Mouse (Mus musculus) hindbrain, embryonic 10.5 days (tissue): ENCODE data around the gene Ntmt1. TPM values are rescaled to one million over a fixed set of nuclear protein-coding genes. Genes with fewer than 3 reads are reported as not detected.

Experiments
- DNase-seq: peaks from one replicate; pipeline ENCODE4 v3.0.0-alpha.2; 2017; ENCODE audit warnings: low spot score
- H3K27ac ChIP-seq: fragments of 300-500 bp; sonication (generic); 2 replicates; pipeline ENCODE4 v1.5.1; 2016; ENCODE audit warnings: mild to moderate bottlenecking, moderate library complexity
- H3K27me3 ChIP-seq: fragments of 300-500 bp; sonication (generic); 2 replicates; pipeline ENCODE4 v1.6.1; 2016; ENCODE audit warnings: mild to moderate bottlenecking; ENCODE audit not compliant: poor library complexity, insufficient read depth, severe bottlenecking
- H3K36me3 ChIP-seq: fragments of 300-500 bp; sonication (generic); 2 replicates; pipeline ENCODE4 v1.6.1; 2016; ENCODE audit warnings: mild to moderate bottlenecking, moderate library complexity
- H3K4me1 ChIP-seq: fragments of 300-500 bp; sonication (generic); replicated peaks from 2 replicates; pipeline ENCODE4 v1.6.1; 2016; ENCODE audit warnings: mild to moderate bottlenecking
- H3K4me3 ChIP-seq: fragments of 300-500 bp; sonication (generic); 2 replicates; pipeline ENCODE4 v1.5.1; 2016; ENCODE audit warnings: mild to moderate bottlenecking, moderate library complexity
- H3K9me3 ChIP-seq: fragments of 300-500 bp; sonication (generic); 2 replicates; pipeline ENCODE4 v1.6.1; 2016; ENCODE audit warnings: mild to moderate bottlenecking, moderate library complexity
- WGBS: fragments of 180-500 bp; shearing (Covaris S2); methylation state at CpG from one replicate; pipeline ENCODE4 v1.1.7; 2016; 5-methylcytosine and 5-hydroxymethylcytosine counted together
- polyA plus RNA-seq: library from polyadenylated mRNA; unstranded; fragments of >200 nt; fragmentation: Nextera tagmentation; extraction: Ambion mirVana; gene quantifications from 2 replicates; pipeline ENCODE4 v1.2.1, GENCODE M21; 2016

Ntmt1 gene
- polyA plus RNA-seq, 1 experiment from 2014 or later, result 134 TPM

DNA sequence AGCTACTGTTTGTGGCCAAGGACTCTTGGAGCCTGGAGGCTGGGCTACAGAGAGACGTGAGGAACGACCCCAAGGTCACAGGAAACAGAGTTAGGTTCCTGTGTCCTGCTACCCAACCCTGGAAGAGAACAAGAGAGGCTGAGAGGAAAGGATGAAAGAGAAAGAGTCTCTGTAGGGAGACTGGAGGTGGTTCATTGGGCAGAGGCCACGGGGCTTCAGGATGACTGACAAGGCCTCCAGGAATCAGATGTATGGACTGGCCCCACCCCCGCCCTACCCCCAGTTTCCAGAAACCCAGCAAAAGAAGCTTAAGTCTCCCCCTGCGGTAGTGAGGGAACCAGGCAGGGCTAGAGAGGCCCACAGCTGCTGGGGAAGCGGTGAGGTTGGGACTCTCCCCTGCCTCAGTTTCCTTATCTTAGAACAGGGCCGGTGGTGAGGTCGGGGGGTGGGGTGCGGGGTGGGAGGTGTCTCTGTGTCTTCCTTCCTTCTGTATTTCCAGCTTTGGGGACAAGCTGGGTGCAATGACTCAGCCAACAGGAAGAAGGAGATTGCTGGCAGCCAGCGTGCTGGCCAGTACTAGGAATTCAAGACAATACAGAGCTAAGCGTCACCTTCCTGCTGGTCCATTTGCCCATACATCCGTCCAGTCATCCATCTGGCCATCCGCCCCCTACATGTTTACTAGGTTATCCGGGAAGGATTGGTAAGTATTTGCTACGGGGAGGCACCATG, 34.9 kb upstream of the Ntmt1 start:
- no peak for DNase-seq
- WGBS, result 40% methylated on average over 15 of the region's 15 CpGs

DNA sequence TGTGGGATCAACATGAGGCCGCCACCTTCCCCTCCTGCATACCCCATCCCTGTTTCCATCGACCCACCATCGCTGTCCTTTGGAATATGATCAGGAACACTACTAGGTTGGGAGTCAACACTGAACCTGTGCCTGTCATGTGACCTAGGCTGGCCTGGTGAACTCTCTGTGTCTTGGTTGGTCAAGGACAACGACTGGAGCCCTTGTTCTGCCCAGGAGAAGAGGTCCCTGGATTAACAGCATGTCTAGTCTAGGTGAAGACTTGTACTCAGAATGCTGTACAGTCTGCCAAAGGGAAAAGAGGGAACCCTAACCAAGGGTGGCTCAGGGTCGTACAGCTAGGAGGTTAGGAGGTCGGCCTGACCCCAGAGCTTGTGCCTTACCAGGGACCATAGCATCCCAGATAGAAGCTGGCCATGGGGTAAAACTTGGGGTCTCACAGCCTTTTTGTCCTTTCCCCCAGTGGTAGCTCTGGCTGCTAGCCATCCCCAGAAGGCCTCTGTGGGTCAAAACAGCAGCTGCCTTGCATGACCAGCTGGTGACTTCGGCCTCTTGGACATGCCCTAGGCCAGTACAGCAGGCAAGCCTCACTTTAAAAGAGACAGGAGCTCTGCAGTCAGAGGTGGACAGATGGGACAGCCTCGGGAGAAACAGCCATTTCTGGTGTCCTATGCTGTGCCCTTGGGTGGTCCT, 34.2 kb upstream of the Ntmt1 start:
- Histone ChIP-seq H3K4me3 (no peak overlapping the region), H3K4me1 (peaks cover 86% of the 10 kb centered on the region), H3K27ac (peak overlapping the region; percentile 92), H3K27me3 (peaks cover 8% of the 10 kb centered on the region; the same call in 1 of the 2 replicates), H3K36me3 (no peaks in the 10 kb centered on the region), H3K9me3 (no peaks in the 10 kb centered on the region)
- WGBS, result 83% methylated on average over 8 of the region's 8 CpGs
- no peak for DNase-seq

More for the DNA sequence above, 34.9 kb upstream of the Ntmt1 start:
- H3K27ac ChIP-seq, result peak overlapping the region; percentile 92
- H3K9me3 ChIP-seq, result no peaks in the 10 kb centered on the region
- peak overlapping the region; percentile 11; the same call in 1 of the 2 replicates for H3K4me3 ChIP-seq
- H3K27me3 ChIP-seq, result peaks cover 8% of the 10 kb centered on the region; the same call in 1 of the 2 replicates
- no peaks in the 10 kb centered on the region for H3K36me3 ChIP-seq
- H3K4me1 ChIP-seq, result peaks cover 86% of the 10 kb centered on the region

DNA sequence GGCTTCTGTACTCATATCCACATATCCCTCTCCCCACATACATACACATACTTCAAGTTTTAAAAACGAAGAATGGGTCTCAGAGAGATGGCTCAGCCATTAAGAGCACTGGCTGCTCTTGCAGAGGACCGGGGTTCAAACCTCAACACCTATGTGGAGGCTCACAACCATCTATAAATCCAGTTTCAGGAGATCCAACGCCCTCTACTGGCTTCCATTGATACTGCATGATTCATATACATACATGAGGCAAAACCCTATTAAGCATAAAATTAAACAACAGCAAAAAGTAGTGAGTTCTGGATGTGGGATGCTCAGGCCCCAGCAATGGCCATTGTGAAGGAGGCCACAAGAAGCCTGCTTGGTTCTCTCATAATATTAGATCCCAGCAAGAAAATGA, 31.7 kb upstream of the Ntmt1 start:
- Histone ChIP-seq H3K36me3 (no peaks in the 10 kb centered on the region), H3K4me3 (no peak overlapping the region), H3K9me3 (no peaks in the 10 kb centered on the region), H3K4me1 (peaks cover 86% of the 10 kb centered on the region), H3K27me3 (peaks cover 8% of the 10 kb centered on the region; the same call in 1 of the 2 replicates), H3K27ac (peak overlapping the region; percentile 62)
- 56% methylated on average over 3 of the region's 3 CpGs for WGBS
- DNase-seq, result no peak

DNA sequence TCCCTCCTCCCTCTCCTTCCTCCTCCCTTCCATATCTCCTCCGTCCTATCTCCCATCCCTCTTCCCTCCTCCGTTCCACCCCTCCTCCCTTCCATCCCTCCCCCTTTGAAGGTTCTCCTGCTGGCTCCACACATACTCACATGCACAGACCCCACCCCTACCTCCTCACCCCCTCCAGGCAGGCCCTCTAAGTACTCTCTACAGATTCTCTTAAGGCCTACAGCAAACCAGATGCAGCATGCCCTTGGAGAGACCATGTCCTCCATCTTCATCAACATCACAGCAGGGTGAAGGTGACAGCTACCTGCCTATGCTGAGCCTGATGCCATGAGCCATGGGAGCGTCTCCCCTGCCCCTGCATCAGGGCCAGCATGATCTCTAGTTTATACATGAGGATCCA, 30.4 kb upstream of the Ntmt1 start:
- no peak for DNase-seq
- 86% methylated on average over 3 of the region's 3 CpGs for WGBS
- H3K4me1 ChIP-seq, result peaks cover 82% of the 10 kb centered on the region

DNA sequence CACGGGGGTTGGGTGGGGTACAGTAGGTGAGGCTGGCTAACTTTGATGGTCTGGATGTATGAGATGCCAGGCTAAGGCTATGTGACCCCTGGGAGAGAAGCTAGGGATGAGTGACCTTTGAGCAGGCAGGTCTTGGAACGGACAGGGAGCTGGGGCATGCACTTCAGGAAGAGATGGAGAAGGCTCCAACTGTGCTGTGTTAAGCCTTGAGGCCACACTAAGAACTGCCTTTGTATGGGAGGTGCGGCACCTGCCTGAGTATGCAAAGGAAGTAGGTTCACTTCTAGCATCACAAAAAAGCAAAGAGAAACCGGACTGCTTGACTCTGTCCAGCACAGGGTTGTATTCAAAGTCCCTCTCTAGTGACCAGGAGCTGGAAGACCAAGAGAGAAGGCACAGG, 29.4 kb upstream of the Ntmt1 start:
- 64% methylated on average over 4 of the region's 4 CpGs for WGBS
- Histone ChIP-seq H3K4me1 (peaks cover 82% of the 10 kb centered on the region), H3K27ac (peak overlapping the region; percentile 82)

More for the DNA sequence above, 30.4 kb upstream of the Ntmt1 start:
- Histone ChIP-seq H3K36me3 (no peaks in the 10 kb centered on the region), H3K4me3 (no peak overlapping the region), H3K27ac (peak overlapping the region; percentile 82), H3K27me3 (peaks cover 8% of the 10 kb centered on the region; the same call in 1 of the 2 replicates), H3K9me3 (no peaks in the 10 kb centered on the region)

DNA sequence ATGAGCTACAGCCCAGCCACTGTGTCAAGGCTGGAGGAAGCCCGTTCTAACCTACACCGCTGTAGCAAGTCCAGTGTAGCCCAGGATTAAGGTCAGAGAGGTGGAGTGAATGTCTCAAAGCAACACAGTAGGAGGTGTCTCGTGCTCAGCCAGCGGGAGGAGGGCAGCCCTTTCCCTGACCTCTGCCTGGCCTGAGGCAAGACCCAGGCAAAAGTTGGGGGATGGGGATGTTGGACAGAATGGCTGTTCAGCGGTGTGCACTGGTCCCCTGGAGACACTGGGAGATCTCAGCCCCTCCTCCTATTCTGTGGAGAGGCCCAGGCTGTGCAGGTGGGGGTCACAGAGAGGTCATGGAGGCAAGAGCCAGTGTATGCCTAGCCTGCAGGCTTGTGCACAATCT, 28.4 kb upstream of the Ntmt1 start:
- no peaks in the 10 kb centered on the region for H3K36me3 ChIP-seq
- peaks cover 8% of the 10 kb centered on the region; the same call in 1 of the 2 replicates for H3K27me3 ChIP-seq
- peak; percentile 85 for DNase-seq
- H3K27ac ChIP-seq, result peak overlapping the region; percentile 82
- H3K4me1 ChIP-seq, result peaks cover 82% of the 10 kb centered on the region
- WGBS, result 1% methylated on average over 5 of the region's 5 CpGs
- no peaks in the 10 kb centered on the region for H3K9me3 ChIP-seq
- H3K4me3 ChIP-seq, result peak overlapping the region; percentile 16; the same call in 1 of the 2 replicates

More for the DNA sequence above, 29.4 kb upstream of the Ntmt1 start:
- Histone ChIP-seq H3K9me3 (no peaks in the 10 kb centered on the region), H3K27me3 (peaks cover 8% of the 10 kb centered on the region; the same call in 1 of the 2 replicates), H3K36me3 (no peaks in the 10 kb centered on the region), H3K4me3 (no peak overlapping the region)
- DNase-seq, result no peak

DNA sequence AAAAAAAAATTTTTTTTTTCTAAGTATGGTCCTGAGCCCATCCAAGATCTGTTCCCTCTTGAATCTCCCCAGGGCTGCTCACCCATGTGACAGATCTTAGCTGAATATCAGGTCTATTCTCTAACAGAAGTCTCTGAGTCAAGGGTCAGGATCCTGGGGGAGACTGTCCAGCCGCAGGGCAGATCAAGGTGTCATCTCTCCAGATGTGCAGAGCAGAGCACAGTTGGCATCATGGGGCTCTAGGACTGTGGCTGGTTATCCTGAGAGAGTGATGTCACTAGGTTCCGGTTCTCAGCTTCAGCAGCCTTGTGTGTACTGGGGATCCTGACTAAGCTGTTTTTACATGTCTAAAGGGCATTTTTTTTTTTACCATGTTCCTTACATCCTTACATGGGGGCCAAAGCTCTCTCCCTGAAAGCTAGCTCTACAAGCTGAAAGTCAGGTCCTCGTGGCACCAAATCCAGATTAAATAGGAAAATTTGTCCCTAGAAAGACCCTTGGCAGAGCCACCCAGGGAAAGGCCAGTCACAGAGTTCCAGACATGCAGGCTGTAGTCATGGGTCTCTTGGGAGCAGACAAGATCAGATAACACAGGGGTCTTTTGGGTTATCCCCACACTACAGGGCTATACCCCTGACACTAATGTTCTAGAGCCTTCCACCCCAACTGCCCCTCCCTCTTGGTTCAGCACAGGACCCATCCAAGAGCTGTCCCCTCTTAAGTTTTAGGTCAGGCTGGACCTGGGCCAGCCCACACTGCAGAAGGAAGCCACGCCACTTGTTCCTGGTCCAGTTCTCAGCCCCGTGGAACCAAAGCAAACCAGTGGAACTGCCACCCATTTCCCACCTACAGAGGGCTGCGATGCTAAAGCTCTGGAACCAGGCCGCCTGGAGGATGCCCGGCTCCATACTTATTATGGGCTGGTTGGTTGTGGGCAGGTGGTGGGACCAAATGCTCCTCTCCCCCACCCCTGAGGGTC, 25.0 kb upstream of the Ntmt1 start:
- 77% methylated on average over 8 of the region's 8 CpGs for WGBS
- H3K27ac ChIP-seq, result peak overlapping the region; percentile 90
- no peaks in the 10 kb centered on the region for H3K9me3 ChIP-seq
- peak overlapping the region; percentile 14 for H3K4me3 ChIP-seq
- H3K27me3 ChIP-seq, result no peaks in the 10 kb centered on the region
- peaks cover 94% of the 10 kb centered on the region for H3K4me1 ChIP-seq
- no peak for DNase-seq
- no peaks in the 10 kb centered on the region for H3K36me3 ChIP-seq

DNA sequence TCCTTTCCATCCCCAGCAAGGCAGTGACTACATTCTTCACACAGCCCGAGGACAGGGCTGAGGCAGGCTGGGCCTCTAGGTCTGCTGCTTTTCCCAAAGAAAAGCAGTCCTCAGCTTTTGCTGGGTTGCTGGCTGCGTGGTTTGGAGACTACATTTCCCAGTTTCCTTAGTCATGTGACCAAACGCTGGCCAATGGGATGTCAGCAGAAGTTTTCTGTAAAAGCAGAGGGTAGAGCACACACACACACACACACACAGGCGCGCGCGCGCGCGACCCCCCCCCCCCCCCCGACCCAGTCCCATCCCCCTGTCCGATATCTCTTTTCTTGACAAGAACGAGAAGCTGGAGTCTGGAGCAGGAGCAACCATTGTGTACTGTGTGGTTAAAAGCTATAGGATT, 24.3 kb upstream of the Ntmt1 start:
- H3K4me3 ChIP-seq, result peak overlapping the region; percentile 14
- H3K27ac ChIP-seq, result peak overlapping the region; percentile 90
- H3K4me1 ChIP-seq, result peaks cover 91% of the 10 kb centered on the region
- WGBS, result under 1% methylated on average over 13 of the region's 13 CpGs
- H3K9me3 ChIP-seq, result no peaks in the 10 kb centered on the region
- no peaks in the 10 kb centered on the region for H3K27me3 ChIP-seq
- DNase-seq, result peak; percentile 81
- no peaks in the 10 kb centered on the region for H3K36me3 ChIP-seq

DNA sequence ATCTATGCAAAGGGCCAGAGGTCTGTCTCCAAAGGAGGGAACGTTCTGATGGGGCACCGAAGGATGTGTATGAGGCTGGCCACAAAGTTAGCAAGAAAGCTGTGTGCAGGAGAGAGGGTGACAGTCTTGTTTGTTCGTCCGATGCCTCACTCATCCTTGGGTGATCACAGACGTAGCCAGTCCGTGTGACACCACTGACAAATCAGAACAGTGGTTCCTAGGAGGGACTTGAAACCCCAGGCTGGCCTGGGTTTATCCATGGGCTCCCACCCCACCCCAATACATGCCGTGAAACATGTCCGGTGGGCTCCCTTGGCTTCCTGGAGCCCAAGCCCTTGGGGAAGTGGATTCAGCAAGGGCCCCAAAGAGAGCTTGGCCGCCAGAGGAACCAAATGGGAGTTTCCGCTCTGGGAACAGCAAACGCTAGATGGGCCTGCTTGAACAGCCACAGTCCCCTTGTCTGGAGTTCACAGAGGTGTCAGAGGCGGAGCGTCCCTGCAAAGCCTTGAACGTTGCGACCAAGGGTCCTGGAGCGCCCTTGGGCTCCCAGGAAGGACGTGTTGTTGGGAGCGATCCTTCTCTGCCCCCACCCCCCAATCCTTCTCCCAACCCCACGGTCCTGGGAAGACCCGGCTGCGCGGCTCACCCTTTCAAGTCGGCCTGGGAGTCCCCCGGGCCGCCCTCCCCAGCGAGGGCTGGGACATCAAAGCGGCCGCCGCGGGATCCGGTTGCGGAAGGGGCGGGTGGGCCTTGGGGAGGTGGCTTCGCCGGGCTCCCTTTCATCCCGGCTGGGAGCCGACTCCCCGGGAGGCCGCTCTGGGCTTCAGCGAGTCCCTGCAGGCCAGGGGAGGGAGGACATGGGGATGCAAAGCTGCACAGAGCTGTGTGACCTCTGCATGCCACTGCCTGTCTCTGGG, 23.3 kb upstream of the Ntmt1 start:
- H3K27me3 ChIP-seq, result no peaks in the 10 kb centered on the region
- peak overlapping the region; percentile 90 for H3K27ac ChIP-seq
- WGBS, result 7% methylated on average over 40 of the region's 40 CpGs
- peaks cover 83% of the 10 kb centered on the region for H3K4me1 ChIP-seq
- no peaks in the 10 kb centered on the region for H3K36me3 ChIP-seq
- peak overlapping the region; percentile 44 for H3K4me3 ChIP-seq
- peak; percentile 71 for DNase-seq
- H3K9me3 ChIP-seq, result no peaks in the 10 kb centered on the region

DNA sequence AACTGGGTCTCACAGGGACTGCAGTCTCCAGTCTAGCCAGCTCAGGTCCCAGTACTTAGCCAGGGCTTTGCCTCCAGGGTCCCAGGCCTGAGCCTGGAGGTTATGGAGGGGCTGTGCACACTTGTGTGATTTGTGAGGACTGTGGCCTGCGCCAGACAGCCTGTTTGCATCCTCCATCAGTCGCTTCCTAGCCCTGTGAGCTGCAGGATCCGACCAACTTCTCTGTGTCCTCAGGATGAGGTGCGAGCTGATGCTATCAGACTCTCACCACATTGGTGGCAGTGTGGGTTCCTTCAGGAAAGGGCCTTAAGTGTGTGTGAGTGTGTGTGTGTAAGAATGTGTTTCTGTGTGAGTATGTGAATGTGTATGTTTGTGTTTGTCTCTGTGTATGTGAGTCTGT, 20.2 kb upstream of the Ntmt1 start:
- 56% methylated on average over 4 of the region's 4 CpGs for WGBS

DNA sequence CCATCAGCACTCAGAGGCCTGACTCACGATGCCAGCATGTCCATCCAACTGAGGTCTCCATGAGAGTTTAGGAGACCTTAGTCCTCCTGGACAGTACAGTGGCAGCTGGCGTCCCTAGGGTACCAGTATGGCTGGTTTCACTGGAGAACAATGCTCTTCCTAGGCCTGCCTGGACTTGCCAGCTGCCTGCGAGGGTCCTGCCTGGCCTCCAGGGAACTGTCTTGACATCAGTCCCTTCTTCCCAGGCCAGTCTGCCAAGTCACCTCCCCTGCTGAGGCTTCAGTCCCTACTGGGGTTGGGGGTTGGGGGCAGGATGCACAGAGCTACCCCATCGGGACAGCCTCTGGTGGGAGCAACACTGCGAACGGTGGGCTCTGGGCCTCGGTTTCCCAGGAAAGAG, 15.6 kb upstream of the Ntmt1 start:
- no peak overlapping the region for H3K4me3 ChIP-seq
- H3K36me3 ChIP-seq, result no peaks in the 10 kb centered on the region
- peaks cover 73% of the 10 kb centered on the region for H3K4me1 ChIP-seq
- H3K9me3 ChIP-seq, result no peaks in the 10 kb centered on the region
- 0 out of 2 replicates have a peak, but pooled peaks cover 4% of the 10 kb centered on the region for H3K27me3 ChIP-seq
- no peak for DNase-seq
- 82% methylated on average over 7 of the region's 7 CpGs for WGBS
- H3K27ac ChIP-seq, result peak overlapping the region; percentile 84

More for the DNA sequence above, 20.2 kb upstream of the Ntmt1 start:
- no peak overlapping the region for H3K4me3 ChIP-seq
- no peak for DNase-seq
- peaks cover 82% of the 10 kb centered on the region for H3K4me1 ChIP-seq
- H3K27ac ChIP-seq, result peak overlapping the region; percentile 90
- H3K36me3 ChIP-seq, result no peaks in the 10 kb centered on the region
- no peaks in the 10 kb centered on the region for H3K9me3 ChIP-seq
- H3K27me3 ChIP-seq, result no peaks in the 10 kb centered on the region
